Mouse (Mus musculus) skeletal muscle tissue, postnatal 0 days (tissue): Measurements from ENCODE around the gene Tppp2. TPM values are rescaled to one million over a fixed set of nuclear protein-coding genes. Genes with fewer than 3 reads are reported as not detected.

Experiments
- polyA plus RNA-seq: library from polyadenylated mRNA; unstranded; fragments of >200 nt; fragmentation: Nextera tagmentation; extraction: Ambion mirVana; gene quantifications from 2 replicates; pipeline ENCODE4 v1.2.1, GENCODE M21; 2015

Gene Tppp2
- not detected in 2 replicates for polyA plus RNA-seq

DNA sequence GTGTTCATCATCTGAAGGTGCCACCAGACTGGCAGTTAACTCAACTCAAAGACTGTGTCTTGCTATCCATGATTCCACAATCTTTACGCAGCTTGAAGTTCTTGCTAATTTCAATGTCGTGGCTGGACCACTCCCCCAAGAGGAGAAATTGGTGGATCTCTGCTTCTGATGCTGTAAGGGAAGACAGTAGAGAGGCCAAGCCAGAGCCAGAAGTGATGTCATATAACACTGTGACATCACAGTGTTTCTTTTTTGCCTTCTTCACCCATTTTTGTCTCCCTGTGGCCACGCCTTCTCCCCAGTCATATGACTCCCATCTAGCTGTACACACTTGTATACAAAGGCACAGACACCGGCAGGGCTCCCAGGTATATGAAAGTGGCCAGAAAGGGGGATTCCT is at the start of gene Tppp2:
Gene Tppp2 (plus strand): TSS at position 301 of the 400 bp plus-strand sequence.

GRCm38 (mm10) chr14:51884598-51885331 is 33.5 kb upstream of the Tppp2 start, which contains the start of gene Mettl17:
Mettl17 (plus strand) TSS chr14:51884842.

DNA sequence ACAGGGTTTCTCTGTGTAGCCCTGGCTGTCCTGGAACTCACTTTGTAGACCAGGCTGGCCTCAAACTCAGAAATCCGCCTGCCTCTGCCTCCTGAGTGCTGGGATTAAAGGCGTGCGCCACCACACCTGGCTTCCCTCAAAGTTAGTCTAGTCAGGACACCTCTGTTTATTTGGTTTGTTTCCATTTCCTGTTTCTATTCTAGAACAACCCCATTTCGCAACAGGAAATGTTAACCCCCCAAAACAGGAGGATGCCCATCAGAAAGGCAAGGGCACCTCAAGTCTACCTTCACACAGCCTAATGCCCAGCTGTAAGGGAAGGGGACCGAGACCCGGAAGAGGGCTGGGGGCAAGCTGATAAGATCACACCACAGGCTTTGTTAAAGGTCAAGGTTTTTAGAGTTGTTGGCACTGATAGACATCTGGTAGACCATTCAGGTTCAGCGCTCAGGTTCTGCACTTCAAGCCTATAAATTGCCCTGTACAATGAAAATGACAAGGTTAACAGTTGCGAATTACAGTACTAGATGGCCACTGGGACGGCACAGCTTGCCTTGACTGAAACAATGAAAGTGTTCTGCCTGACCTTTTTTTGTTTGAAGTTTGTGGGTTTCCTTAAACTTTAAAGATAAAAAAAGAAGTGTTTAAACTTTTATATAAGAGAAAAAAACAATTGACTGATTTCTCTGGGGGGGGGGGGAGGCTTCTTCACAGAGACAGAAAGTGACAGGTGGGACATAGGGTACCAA is 25.9 kb upstream of the Tppp2 start, which contains the start of gene Slc39a2:
Gene Slc39a2 (plus strand): TSS at position 699 of the 749 bp plus-strand sequence.

DNA sequence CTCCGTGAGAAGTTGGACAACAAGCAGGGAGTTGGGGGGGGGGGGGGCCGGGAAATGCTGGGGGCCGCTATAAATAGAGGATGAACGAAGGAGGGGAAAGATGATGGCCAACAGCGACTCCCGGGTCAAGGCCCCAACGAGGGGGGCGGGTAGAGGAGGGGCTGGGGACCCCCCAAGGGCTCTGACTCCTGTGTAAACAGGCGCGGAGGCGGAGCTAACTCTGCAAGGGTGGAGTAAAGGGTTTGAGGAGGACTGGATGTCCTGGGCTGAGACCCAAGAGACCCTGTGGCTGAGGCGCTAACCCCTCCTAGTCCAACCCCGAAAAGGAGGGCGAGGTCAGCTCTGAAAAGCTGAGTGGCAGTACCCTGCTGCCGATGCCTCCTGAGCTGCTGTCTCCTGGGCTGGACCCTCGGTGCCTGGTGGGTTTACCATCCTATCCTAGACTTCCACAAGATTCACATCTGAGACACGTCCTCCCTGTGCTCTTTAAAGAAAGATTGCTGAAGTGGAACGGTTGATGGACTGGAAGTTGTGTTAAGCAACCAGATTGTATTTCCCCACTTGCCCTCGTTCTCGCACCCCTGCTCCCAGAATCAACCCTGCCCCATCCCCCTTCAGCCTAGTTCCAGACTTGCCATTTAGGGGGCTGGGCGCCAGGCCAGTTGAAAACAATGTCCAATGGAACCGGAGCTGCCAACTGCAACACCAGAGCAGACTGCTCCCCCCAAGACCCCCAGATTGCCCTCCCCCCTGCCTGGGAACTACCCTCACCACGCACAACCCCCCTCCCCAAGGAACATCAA is 4.1 kb upstream of the Tppp2 start, which contains the start of gene Ndrg2:
Gene Ndrg2 (minus strand): TSS at position 199 of the 803 bp plus-strand sequence.

DNA sequence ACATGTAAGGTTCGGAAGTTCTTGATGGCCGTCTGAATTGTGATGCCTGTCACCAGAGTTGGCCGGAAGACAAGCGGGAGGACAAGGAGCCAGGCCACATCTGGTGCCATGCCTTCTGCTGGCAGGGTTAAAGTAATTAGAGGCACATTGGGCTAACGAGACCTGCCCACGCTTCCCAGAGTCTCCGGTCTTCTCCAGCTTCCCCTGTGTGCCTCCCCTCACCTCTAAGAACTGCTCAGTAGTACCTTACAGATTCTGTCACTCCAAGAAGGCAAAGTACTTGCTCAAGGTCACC is 4.3 kb downstream of the Tppp2 start, which contains the start of gene Rnase13:
Gene Rnase13 (minus strand): TSS at position 203 of the 295 bp plus-strand sequence.

Other genes with a start within 250 kb of the Tppp2 start
- gene Gm17079, start 223.0 kb upstream of the Tppp2 start, polyA plus RNA-seq, result not detected in 2 replicates
- not detected in 2 replicates for gene Gm5800, start 201.2 kb upstream of the Tppp2 start, polyA plus RNA-seq
- not detected in 2 replicates for gene Ang4, start 144.8 kb upstream of the Tppp2 start, polyA plus RNA-seq
- not detected in 2 replicates for gene AY358078, start 118.4 kb upstream of the Tppp2 start, polyA plus RNA-seq
- gene Ear6, start 64.7 kb upstream of the Tppp2 start, polyA plus RNA-seq, result not detected in 2 replicates
- 17.5 and 17.6 TPM in 2 replicates for gene Mettl17, start 33.6 kb upstream of the Tppp2 start, polyA plus RNA-seq
- gene Slc39a2, start 25.5 kb upstream of the Tppp2 start, polyA plus RNA-seq, result 0.08 and 0.66 TPM in 2 replicates
- gene Ndrg2, start 4.3 kb upstream of the Tppp2 start, polyA plus RNA-seq, result 458 and 572 TPM in 2 replicates
- gene Rnase13, start 4.3 kb downstream of the Tppp2 start, polyA plus RNA-seq, result not detected in 2 replicates
- gene Arhgef40, start 66.3 kb downstream of the Tppp2 start, polyA plus RNA-seq, result 52.4 and 58.5 TPM in 2 replicates
- gene Tmem253, start 97.2 kb downstream of the Tppp2 start, polyA plus RNA-seq, result 0.61 TPM in 1 of 2 replicates, not detected in the other
- 7.3 and 9.4 TPM in 2 replicates for gene Zfp219, start 102.3 kb downstream of the Tppp2 start, polyA plus RNA-seq
- gene Olfr221, start 124.0 kb downstream of the Tppp2 start, polyA plus RNA-seq, result not detected in 2 replicates
- gene Hnrnpc, start 185.6 kb downstream of the Tppp2 start, polyA plus RNA-seq, result 132 and 150 TPM in 2 replicates
- gene Rpgrip1, start 192.3 kb downstream of the Tppp2 start, polyA plus RNA-seq, result 18.3 and 19.3 TPM in 2 replicates